Mouse (Mus musculus) right cerebral cortex, postnatal 14 days (tissue): Measurements from ENCODE around the gene Serpini1.

Experiments
- DNase-seq: peaks from one replicate; pipeline ENCODE4 v3.0.0; 2022

Gene Serpini1

DNA sequence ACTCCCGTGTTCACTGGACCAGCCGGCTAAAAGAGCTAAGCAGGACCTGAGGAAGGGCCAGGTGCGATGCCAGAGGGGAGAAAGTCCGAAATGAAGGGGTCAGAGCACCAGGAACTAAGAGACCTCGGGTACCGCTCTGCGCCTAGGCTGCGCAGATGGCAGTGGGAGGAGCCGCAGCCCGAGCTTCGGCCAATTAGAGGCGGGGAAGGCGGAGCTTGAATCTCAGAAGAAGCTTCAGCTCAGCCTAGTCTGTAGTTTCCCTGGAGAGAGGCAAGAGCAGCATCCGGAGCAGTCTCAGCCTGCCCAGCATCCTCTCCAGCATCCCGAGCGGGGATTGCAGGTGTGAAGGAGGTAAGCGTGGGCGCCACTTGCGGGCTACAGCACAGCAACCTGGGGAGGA, at the start of gene Serpini1:
Serpini1 (plus strand) TSS at position 256 of the 400 bp plus-strand sequence.
- DNase-seq, result peak; percentile 84

DNA sequence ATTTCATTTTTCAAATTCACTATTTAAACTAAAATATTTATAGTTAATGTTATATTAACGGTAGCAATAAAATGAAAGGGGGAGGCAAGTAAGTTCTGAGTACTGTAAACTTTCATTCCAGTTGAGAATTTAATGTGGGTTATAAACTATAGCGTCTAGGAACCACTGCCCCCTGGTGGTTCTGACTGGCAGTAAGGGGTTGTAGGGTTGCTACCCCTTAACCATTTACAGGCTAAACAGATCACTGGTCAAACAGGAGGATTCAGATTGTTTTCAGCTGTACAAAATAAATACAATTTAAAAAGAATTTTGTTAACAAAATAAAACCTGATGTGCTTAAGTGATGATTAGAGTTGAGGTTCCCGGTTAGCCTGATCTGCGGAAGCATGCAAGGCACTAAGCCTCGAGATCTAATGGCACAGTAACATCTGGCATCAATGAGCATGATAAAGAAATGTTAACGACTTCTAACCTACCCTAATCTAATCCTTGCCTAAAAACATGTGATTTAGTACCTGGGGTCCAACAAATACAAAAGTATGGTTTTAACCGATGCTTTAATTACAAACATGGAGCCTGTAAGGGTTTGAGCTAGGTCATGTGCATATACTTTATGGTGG, 39.6 kb upstream of the Serpini1 start:
- peak; percentile 63 for DNase-seq

DNA sequence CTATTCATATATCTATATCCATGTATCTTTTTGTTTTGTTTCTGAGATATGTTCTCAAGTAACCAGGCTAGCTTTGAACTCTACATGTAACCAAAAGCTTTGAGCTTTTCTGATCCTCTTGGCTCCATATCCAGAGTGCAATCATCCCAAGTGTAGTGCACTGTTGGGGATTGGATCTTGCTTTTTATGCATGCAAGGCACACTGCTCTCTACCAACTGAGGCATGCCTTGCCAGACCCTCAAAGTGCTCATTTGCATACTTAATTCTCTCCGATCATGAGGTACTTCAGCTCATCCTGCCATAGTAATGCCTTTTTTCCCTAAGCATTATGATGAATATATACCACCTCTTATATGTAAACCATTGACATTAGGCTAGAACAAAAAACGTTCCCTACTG, 36.0 kb upstream of the Serpini1 start:
- DNase-seq, result no peak

DNA sequence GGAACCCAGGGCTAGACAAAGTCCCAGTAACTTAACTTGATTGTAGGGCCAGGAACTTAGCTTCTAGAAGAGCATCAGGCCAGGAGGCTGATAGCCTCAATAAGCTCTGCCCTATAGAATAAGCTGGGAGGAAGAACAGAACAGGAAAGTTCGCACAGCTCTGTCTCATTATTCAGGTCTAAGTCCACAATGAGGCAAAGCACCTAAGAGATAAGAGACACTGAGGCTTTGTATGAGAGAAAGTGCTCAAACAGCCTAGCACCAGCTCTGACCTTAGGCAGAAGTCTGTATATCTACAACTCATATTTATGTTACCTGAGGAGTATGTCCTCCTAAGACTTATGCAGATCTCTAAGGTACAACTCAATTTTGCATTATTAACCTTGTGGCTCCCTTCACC, 34.8 kb upstream of the Serpini1 start:
- DNase-seq, result no peak

DNA sequence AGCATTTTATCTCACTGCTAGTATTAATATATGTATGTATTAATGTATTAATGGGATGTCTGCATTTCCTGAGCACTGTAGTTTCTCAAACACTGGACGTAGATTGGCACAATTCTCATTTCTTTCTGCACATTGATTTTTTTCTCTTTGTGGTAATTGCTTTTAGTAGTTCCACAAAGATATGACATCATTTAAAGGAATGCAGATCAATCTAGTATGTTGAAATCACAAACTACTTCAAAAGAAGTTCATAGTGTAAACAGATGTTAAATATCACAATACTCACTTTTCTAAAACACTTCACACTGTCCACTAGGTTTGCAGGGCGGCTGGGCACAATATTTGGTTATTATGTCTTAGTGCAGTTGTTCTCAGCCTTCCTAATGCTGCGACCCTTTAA, 26.3 kb upstream of the Serpini1 start:
- DNase-seq, result no peak

DNA sequence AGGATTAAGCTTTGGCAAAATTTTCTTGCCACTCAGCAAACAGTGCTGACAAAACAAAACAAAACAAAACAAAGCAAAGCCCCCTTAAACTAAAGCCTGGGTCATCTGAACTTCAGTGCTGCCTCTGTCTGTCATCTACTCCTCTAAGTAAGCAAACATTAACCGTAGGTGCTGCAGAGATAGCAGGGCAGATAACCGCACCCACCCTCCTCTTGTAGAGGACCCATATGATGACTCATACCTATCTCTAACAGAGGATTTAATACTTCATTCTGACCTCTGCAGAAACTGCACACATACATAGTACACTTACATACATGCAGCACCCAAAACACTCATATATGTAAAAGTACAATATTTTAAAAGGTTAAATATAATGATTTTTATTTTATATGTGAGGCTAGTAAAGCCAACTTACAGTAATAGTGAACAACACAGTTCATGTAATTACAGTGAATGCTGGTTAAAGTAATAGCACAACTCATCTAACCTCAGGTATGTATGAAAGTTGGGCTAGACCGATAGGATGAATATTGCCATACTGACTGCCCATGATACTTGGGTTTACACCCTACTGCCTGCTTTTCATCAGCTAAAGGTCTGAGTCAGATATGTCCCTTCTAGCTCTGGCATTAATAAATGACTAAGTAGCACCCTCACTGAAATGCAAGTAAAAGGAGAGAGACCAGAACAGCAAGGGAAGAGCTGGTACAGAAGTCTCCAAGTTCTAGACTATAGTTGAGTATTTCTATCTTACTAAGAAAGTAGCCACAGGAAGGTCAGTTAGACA, 23.1 kb upstream of the Serpini1 start:
- no peak for DNase-seq

DNA sequence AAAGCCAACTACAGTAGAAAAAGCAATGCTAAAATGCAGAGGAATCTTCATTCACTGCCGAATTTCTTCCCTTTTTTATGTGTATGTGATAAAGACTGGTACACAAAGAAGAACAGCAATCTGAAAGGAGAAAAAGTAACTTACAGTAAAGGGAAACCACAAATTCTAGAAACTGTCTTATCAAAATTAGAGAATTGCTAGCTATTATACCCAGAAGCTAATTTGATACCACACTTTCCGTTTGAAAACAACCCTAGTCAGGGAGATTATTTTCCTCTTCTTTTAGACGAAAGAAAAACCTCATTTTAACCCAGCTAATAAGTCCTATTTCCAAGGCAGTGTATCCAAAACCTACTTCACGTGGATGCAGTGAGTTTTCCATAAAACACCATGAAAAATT, 16.1 kb upstream of the Serpini1 start:
- DNase-seq, result no peak

DNA sequence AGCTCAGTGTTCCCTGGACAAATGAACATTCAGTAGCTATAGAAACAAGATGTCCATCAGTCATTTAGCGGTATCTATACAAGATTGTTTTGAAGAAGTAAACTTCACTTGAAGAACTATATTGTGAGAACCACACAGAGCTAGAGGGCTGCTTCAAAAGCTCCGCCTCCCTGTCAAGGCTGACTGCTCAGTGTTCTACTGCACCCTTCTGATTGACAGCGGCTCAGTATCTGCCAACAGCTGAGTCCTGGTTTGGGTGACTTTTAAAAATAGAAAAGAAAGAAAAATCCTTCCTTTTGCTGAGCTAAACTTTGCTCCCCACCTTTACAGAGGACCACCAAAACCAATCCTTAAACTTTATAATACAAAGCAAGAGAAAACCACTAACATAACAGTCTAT, 14.5 kb upstream of the Serpini1 start:
- DNase-seq, result no peak

DNA sequence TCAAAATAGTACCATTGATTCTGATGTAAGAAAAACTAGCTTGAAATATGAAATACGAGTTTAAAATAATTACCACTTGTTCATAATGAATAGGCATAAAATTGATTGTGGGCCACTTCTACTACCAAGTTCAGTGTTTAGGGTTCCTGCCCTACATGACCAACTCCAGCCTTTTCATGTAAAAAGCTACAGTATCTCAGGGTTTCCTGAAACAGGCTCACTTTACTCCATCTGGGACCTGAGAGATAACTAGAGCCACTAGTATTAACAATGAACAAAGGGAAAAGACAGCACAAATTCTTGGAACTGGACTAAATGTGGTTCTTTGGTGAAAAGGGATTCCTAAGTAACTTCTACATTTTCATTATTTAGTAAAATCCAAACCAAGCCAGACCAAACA, 13.1 kb upstream of the Serpini1 start:
- no peak for DNase-seq

DNA sequence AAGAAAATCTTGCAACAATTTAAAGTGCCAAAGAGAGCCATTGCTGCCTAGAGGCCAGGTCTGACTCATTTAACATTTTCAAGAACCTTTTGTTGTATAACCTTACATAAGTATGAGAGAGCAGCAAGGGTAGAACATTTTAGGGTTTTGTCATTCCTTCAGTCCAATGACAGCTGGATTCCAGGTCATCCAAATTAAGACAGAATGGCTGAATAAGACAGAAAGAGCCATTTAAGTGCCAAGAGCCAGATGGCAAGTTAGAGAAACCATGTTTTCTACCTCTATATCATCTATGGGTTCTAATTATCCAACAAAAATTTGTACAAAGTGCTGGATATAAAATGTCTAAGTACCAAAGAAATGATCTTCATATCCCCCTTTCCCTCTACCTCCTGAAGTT, 6.1 kb upstream of the Serpini1 start:
- DNase-seq, result no peak

DNA sequence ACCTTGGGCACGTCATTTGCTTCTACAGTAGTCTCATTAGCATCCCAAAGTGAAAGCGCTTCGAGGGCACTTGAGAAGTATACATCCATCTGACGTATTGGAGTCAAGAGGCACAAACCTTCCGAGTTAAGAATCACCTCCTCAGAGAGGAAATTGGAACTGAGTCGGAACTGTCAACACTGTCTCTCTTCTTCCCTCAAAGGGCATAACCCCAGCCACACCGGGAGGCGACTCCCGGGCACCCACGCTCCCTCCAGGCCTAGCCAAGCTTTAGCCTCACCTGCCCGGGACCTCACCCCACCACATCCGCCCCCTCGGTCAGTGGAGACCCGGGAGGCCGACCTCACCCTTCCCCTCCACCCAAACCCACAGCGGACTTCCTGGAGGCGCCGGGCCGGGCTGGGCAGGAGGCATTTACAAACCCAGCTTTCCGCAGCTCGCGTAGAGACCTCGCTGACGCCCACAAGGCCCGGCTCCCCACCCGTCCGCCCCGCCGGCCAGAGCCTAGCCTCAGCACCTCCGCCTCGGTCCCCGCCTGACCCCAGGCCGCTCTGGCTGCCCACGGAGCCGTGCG, 1.1 kb upstream of the Serpini1 start:
- DNase-seq, result no peak

DNA sequence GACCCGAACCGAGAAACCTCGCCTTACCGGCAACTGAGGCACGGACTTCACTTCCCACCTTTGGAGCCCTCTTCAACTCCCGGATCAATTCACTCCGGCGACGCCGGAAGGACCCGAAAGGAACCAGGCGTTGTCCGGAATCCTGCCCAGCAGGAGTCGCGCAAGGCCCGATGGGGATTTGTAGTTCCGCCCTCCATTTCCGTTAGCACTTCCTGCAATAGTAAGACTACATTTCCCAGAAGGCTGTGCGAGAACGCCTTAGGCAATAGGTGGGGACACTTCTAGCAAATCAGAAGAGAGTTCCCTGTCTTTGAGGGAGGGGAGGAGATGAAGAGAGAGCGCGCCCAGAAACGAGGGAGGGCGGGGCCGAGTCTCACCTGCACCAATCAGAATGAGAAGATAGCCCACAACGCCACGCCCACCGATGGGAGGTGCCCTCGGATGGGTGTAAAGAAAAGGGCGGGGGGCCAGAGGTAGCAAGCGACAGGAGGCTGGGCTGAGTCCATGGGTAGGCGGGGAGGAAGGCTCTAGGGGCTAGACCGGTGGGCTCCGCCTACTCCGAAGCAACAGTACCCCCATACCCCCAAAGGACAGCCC, 554 bp upstream of the Serpini1 start, which contains the start of gene Pdcd10:
Pdcd10 (minus strand) TSS at position 162 of the 597 bp plus-strand sequence.
- DNase-seq, result peak; percentile 99

DNA sequence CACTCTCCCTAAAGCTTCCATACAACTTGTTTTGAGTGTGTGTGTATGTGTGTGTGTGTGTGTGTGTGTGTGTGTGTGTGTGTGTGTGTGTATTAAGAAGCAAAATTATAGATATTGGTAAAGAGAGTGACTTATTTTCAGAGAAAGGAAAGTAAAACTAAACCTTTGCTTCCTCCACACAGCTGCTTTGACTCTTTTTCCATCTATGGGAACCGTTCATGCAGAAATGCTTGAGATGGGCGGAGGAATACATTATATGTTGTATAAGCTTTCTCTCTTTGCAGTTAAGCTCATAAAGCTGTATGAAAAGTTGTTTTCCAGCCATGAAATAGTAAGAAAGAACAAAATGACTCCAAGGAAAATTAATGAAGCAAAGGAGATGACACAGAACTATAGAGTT, 16.7 kb downstream of the Serpini1 start:
- no peak for DNase-seq

DNA sequence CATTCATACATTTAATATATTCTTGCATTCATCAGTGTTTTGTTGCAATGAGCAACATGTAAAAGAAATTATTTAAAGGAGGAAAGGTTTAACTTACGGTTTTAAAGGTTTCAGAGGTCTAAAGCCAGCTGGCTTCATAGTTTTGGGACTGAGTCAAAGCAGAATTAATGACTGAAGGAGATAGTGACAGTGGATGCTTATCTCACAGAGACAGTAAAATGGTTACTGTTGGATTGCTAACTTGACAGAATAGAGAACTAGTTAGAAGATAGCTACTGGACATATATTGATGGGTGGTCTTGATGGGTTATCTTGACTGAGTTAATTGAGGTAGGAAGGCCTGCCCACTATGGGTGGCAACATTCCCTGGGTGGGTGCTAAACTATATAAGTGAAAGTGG, 18.2 kb downstream of the Serpini1 start:
- DNase-seq, result no peak

DNA sequence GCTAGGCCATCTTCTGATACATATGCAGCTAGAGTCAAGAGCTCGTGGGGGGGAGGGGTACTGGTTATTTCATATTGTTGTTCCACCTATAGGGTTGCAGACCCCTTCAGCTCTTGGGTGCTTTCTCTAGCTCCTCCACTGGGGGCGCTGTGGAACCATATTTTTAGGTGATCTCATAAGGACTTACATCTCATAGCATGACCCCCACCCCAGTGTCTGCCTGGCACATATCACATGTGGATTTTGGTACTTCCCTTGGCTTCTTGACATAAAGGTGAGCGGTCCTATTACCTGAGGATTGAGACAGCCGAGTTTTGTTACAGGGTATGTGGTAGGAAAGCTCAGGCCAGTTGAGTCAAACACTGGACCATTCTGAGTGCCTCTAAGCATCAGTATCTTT, 22.0 kb downstream of the Serpini1 start:
- DNase-seq, result no peak

DNA sequence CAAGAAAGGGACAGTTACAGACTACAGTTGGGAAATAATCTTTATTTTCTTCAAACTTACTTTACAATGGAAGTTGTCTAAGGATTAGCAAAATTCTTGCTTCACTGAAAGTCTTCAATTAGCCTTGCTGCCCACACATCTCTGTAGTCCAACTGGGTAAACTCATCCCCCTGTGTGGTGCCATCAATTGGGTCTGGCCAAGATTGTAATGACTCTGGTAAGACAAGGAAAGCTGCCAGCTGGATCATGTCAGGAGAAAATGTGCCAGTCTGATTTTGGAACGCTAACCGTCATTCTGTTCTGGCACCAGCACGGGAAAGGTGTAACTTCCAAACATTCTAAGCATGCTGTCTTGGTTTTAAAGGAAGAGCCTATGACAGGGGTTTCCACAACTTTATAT, 25.9 kb downstream of the Serpini1 start:
- no peak for DNase-seq

DNA sequence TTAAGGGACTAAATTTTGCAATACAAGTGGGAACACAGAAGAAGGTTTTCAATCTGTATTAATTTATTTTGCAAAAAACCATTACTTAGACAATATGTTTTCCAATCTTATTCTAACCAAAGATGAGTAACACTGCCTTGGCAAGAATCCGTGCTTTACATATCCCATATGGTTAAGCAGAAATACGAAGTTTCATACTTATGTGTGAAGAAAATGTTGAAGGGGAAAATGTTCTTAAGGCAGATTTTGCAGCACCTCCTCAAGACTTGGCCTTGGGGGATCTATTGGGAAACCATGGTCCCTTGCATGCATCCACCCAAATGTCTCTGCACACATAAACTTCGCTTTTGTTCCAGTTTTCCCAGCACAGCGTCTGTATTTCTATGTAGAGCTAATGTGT, 27.6 kb downstream of the Serpini1 start:
- no peak for DNase-seq

DNA sequence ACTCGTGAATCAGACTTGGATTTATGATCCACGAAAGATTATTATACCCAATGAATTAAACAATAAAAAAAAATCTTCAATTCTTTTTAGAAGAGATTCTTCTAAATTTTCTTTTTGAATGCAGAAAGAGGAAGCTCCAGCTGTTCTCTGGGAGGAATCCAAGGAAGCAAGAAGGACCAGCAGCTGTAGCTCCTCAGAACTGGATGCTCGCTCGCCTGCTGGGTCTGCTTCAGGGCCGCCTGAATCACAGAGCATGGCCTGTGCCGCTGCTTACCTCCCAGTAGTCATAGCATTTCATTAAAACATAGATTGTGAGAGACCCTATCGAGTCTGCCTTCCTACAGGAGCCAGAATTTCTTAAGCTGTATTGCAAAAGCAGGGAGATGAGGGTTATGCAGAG, 53.7 kb downstream of the Serpini1 start:
- no peak for DNase-seq

DNA sequence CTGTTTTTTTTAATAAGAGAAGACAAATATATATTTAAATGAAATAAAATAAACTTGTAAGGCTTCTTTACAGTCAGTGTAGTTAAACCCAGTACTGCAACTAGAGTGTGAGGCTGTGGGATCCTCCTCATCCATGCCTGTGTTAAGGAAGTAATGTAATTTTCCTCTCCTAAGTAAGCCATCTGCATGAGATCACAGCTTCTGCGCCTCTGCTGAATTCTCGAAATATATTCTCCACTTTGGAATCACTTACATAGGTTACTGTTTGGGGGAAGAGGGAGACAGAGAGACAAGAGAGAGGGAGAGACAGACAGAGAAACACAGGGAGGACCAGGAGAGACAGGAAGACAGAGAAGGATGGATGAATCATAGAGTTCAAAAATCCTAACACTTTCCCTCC, 67.3 kb downstream of the Serpini1 start:
- DNase-seq, result no peak

DNA sequence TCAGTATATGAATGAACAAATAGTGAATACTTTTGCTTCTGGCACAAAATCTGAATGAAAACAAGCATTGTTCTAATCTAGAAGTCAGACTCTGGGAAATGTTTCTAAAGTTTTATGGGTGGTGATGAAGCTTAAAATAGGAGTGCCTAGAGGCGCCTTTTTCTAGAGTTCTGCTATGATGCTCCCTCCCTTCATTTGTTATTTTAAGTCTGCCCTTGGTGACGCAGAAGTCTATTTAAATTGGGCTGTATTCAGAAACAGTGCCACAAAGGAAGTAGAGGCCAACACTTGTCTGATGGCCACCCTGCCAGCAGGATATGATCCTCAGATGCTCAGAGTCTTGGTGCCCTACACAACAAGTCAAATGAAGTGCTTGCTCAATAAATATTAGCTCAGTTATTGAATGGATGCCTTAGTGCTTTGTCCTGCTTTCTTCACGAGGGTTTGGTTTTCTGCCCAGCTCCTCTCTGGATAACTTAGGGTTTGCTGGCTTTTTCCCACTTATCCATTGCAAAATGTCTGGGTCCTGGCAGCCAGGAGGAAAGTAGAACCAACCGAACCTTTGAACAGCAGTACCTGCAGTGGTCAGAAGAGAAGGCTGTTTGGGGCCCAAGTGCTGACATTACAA, 73.8 kb downstream of the Serpini1 start:
- no peak for DNase-seq

DNA sequence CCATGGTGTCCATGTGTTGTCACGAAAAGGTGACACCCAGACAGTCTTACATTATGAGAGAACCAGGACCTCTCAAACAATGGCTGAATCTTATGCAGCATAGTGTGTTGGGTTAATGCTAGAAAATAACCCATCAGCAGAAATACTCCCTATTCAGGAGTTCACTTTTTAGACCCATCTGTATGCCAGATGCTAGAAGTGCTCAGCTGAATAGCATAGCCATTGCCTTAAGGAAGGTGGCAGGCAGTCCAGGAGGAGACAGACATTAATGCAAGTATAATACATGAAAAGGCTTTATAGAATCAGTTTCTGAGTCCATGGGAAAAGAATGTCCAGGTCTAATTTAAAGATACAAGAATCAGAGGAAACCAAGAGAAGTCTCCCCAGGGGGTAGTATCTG, 75.9 kb downstream of the Serpini1 start:
- DNase-seq, result no peak

DNA sequence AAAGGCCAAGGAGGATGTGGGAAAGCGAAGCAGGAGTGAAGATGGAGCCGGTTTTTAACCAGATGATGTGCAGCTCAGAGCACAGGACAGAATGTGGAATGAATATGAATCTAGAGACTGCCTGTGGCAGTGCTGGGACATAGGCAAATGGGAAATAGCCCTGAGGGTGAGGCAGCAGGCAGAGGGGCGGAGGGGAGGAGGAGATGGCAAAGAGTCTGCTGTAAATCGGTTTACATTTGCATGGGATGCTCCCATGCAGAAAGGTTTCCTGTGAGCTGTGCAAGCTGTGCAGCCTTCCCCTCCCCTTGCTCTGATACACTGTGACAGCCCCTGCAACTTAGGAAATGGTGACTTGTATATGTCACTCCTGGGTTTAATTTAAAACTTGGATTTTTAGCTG, 76.3 kb downstream of the Serpini1 start:
- DNase-seq, result no peak

DNA sequence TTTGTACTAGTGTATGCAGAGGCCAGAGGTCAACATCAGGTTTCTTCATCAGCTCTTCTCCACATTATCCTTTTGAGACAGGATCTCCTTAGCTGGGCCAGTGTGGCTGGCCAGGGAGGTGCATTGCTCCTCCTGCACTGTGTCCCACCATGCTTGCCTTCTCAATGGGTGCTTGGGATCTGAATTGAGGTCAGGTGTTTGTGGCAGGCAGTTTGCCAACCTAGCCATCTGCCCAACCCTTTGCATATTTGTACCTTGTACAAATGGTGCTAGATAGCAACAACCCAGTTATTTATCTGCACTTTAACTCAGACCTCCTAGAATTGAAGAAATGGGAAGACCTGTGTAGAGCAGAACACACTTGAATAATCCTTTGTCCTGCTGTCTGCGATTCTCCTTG, 78.3 kb downstream of the Serpini1 start:
- no peak for DNase-seq

DNA sequence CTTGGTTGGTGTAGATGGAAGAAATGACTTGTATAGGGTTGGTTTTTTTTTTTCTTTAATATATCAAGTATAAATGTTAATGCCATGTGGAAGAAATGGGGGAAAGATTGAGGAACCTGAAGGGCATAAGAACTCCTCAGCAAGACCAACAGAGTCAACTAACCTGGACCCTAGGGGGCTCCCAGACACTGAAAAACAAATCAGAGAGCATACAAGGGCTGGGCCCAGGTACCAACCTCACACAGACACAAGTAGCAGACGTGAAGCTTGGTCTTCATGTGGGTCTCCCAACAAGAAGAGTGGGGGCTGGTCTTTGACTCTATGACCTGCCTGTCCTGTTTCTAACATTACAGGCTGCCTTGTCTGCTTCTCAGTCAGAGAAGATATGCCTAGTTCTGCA, 82.2 kb downstream of the Serpini1 start:
- no peak for DNase-seq
